ENCODE assay signal across 9 mouse cellular contexts in the genomic region with DNA sequence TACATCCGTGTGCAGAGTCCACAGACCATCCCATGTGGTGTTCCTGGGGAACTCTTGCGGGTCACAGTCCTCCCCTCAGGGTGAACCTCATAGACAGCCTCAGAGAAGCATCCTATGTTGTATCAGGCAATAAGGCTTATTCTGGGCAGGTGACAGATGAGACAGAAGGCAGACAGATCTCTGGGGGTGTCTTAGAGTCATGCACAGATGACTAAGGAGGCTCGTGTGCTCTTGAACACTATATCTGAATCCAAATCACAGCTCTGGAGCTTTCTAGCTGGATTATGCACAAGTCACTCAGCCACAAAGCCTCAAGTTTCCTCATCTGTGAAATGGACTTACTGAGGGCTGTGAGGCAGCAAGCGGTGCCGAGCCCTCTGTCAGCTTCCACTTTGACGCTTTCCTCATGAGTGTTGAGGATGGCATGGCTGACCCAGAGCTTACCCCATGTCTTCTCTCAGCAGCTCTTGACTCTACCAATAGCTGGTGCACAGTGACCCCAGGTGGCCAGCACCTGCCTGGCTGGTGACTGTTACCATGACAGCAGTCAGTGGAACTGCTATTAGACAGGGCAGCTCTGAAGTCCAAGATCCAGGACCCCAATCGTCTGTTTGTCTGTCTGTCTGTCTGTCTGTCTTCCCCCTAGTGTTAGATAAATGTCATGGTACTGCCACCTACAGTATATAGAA.
A peak's percentile ranks its signal among the peaks of the same experiment; 100 is the strongest.
DNase-seq lines count a peak whose midpoint lies in the region; ATAC-seq and TF ChIP-seq lines count a peak whose summit lies in the region.
"Had no signal": no experiment of that assay in that cellular context is flagged by ENCODE, and none has a peak within 500 bp of the region (broad histone marks: within the 10 kb centered on the region; RNA-seq: fewer than 3 reads in every experiment).

No protein-coding gene starts in this region.

- ATAC-seq in forebrain, embryonic 11.5 days (replicated peaks; ENCODE audit: low FRiP score) = no peak
- ATAC-seq in forebrain, embryonic 12.5 days (ENCODE audit: low FRiP score) = no peak
- peak; percentile 69; the same call in 1 of the 2 replicates for ATAC-seq in kidney, embryonic 15.5 days (replicated peaks; ENCODE audit: low FRiP score)
- no peak for ATAC-seq in midbrain, embryonic 14.5 days (ENCODE audit: low FRiP score, low TSS enrichment)
- ATAC-seq in megakaryocyte-erythroid progenitor cell, adult 5-6 weeks (replicated peaks; ENCODE audit: low FRiP score, low TSS enrichment, poor library complexity, severe bottlenecking) = no peak

- H3K79me2 ChIP-seq in heart, adult 2 months (replicated peaks; ENCODE audit: control insufficient read depth, insufficient read depth, low read length) = no peaks in the 10 kb centered on the region

- intact Hi-C loops in heart, adult 2 months (cut with DNase I) = loop anchor here (2.0 to 5.0 kb wide), 3 partner anchors 52 to 236 kb away; a partner anchor contains a TSS

- whole genome bisulfite sequencing in forebrain, embryonic 11.5 days = 78% methylated on average over 7 of the region's 7 CpGs
- WGBS in forebrain, embryonic 12.5 days = 82% methylated on average over 7 of the region's 7 CpGs
- 75% methylated on average over 7 of the region's 7 CpGs for WGBS in bone marrow, adult 2 months
- 61% methylated on average over 7 of the region's 7 CpGs for WGBS in heart, adult 2 months
- 71% methylated on average over 7 of the region's 7 CpGs for WGBS in kidney, embryonic 15.5 days
- 81% methylated on average over 7 of the region's 7 CpGs for WGBS in midbrain, embryonic 14.5 days

- H3K9ac ChIP-seq in forebrain, embryonic 11.5 days (ENCODE audit: low read length) = no peak overlapping the region
- H3K9ac ChIP-seq in forebrain, embryonic 12.5 days = no peak overlapping the region
- H3K9ac ChIP-seq in heart, adult 2 months (ENCODE audit: low read depth, low read length) = no peak overlapping the region
- no peak overlapping the region for H3K9ac ChIP-seq in kidney, embryonic 15.5 days
- H3K9ac ChIP-seq in midbrain, embryonic 14.5 days (replicated peaks; ENCODE audit: low read length) = no peak overlapping the region
- H3K9ac ChIP-seq: hindbrain, embryonic 15.5 days had no signal

- no peak for TF ChIP-seq POLR2A in bone marrow, adult 2 months (IDR thresholded peaks at IDR 0.05; ENCODE audit: borderline replicate concordance, control insufficient read depth, low read depth, low read length)
- TF ChIP-seq POLR2A in heart, adult 2 months (IDR thresholded peaks at IDR 0.05; ENCODE audit: insufficient read depth, low read depth, low read length) = no peak

- DNase-seq in forebrain, embryonic 11.5 days (ENCODE audit: low spot score) = peak; percentile 64
- DNase-seq in 3T3-L1 (ENCODE audit: low read depth, low spot score) = peak; percentile 72
- peak; percentile 59 to 65 for DNase-seq in heart, adult 2 months
- peak; percentile 59 for DNase-seq in midbrain, embryonic 14.5 days

- H3K4me3 ChIP-seq in forebrain, embryonic 11.5 days (ENCODE audit: low read depth, low read length) = no peak overlapping the region
- no peak overlapping the region for H3K4me3 ChIP-seq in forebrain, embryonic 12.5 days (replicated peaks)
- no peak overlapping the region for H3K4me3 ChIP-seq in bone marrow, adult 2 months (replicated peaks; ENCODE audit: control insufficient read depth, low read depth, low read length)
- H3K4me3 ChIP-seq in heart, adult 2 months = no peak overlapping the region
- H3K4me3 ChIP-seq in kidney, embryonic 15.5 days (replicated peaks) = no peak overlapping the region
- H3K4me3 ChIP-seq in midbrain, embryonic 14.5 days (replicated peaks; ENCODE audit: low read depth, low read length) = no peak overlapping the region
- H3K4me3 ChIP-seq: hindbrain, embryonic 15.5 days had no signal

- TF ChIP-seq CTCF in bone marrow, adult 2 months (IDR thresholded peaks at IDR 0.05; ENCODE audit: control insufficient read depth, insufficient read depth, low read length) = peak; percentile 60; the same call in 1 of the 2 replicates
- peak; percentile 78 for TF ChIP-seq CTCF in heart, adult 2 months (IDR thresholded peaks at IDR 0.05)

- H3K36me3 ChIP-seq in forebrain, embryonic 11.5 days (ENCODE audit: control insufficient read depth, insufficient read depth, low read length) = no peaks in the 10 kb centered on the region
- no peaks in the 10 kb centered on the region for H3K36me3 ChIP-seq in forebrain, embryonic 12.5 days (replicated peaks)
- H3K36me3 ChIP-seq in heart, adult 2 months (ENCODE audit: control insufficient read depth, insufficient read depth, low read length) = no peaks in the 10 kb centered on the region
- H3K36me3 ChIP-seq in kidney, embryonic 15.5 days = no peaks in the 10 kb centered on the region
- peaks cover 2% of the 10 kb centered on the region; the same call in 1 of the 2 replicates for H3K36me3 ChIP-seq in midbrain, embryonic 14.5 days (ENCODE audit: control insufficient read depth, insufficient read depth, low read length)

- no peaks in the 10 kb centered on the region for H3K27me3 ChIP-seq in forebrain, embryonic 11.5 days (ENCODE audit: control insufficient read depth, insufficient read depth, low read length)
- no peaks in the 10 kb centered on the region for H3K27me3 ChIP-seq in forebrain, embryonic 12.5 days
- H3K27me3 ChIP-seq in heart, adult 2 months (ENCODE audit: control insufficient read depth, insufficient read depth, low read length) = no peaks in the 10 kb centered on the region
- H3K27me3 ChIP-seq in kidney, embryonic 15.5 days = no peaks in the 10 kb centered on the region
- H3K27me3 ChIP-seq in midbrain, embryonic 14.5 days (ENCODE audit: control insufficient read depth, insufficient read depth, low read length) = no peaks in the 10 kb centered on the region
- H3K27me3 ChIP-seq: hindbrain, embryonic 15.5 days had no signal

- H3K4me2 ChIP-seq in forebrain, embryonic 11.5 days (ENCODE audit: low read depth, low read length, severe bottlenecking) = no peak overlapping the region
- no peak overlapping the region for H3K4me2 ChIP-seq in forebrain, embryonic 12.5 days
- no peak overlapping the region for H3K4me2 ChIP-seq in kidney, embryonic 15.5 days
- H3K4me2 ChIP-seq in midbrain, embryonic 14.5 days (ENCODE audit: low read length) = no peak overlapping the region
- H3K4me2 ChIP-seq: hindbrain, embryonic 15.5 days had no signal

- TF ChIP-seq EP300 in heart, adult 2 months (IDR thresholded peaks at IDR 0.05; ENCODE audit: insufficient read depth, low read depth, low read length) = 0 out of 2 replicates have a peak, but pooled peaks have one; percentile 43

- no peaks in the 10 kb centered on the region for H3K4me1 ChIP-seq in forebrain, embryonic 11.5 days (replicated peaks; ENCODE audit: control insufficient read depth, insufficient read depth, low read length)
- H3K4me1 ChIP-seq in forebrain, embryonic 12.5 days = no peaks in the 10 kb centered on the region
- H3K4me1 ChIP-seq in bone marrow, adult 2 months (ENCODE audit: control insufficient read depth, insufficient read depth, low read length) = no peaks in the 10 kb centered on the region
- peaks cover 13% of the 10 kb centered on the region for H3K4me1 ChIP-seq in heart, adult 2 months (ENCODE audit: control insufficient read depth, insufficient read depth, low read length)
- H3K4me1 ChIP-seq in kidney, embryonic 15.5 days = peaks cover 47% of the 10 kb centered on the region
- H3K4me1 ChIP-seq in midbrain, embryonic 14.5 days (ENCODE audit: control insufficient read depth, insufficient read depth, low read length) = no peaks in the 10 kb centered on the region

- no peak overlapping the region for H3K27ac ChIP-seq in forebrain, embryonic 11.5 days (ENCODE audit: low read depth, low read length)
- no peak overlapping the region for H3K27ac ChIP-seq in forebrain, embryonic 12.5 days
- H3K27ac ChIP-seq in bone marrow, adult 2 months (ENCODE audit: control insufficient read depth, insufficient read depth, low read depth, low read length, poor library complexity) = no peak overlapping the region
- no peak overlapping the region for H3K27ac ChIP-seq in heart, adult 2 months
- H3K27ac ChIP-seq in kidney, embryonic 15.5 days = no peak overlapping the region
- H3K27ac ChIP-seq in midbrain, embryonic 14.5 days (replicated peaks; ENCODE audit: low read depth, low read length) = no peak overlapping the region
- H3K27ac ChIP-seq: hindbrain, embryonic 15.5 days had no signal

- H3K9me3 ChIP-seq in forebrain, embryonic 11.5 days (ENCODE audit: control insufficient read depth, low read length) = no peaks in the 10 kb centered on the region
- no peaks in the 10 kb centered on the region for H3K9me3 ChIP-seq in forebrain, embryonic 12.5 days
- no peaks in the 10 kb centered on the region for H3K9me3 ChIP-seq in kidney, embryonic 15.5 days (replicated peaks)
- no peaks in the 10 kb centered on the region for H3K9me3 ChIP-seq in midbrain, embryonic 14.5 days (ENCODE audit: control insufficient read depth, low read length)
- H3K9me3 ChIP-seq: hindbrain, embryonic 15.5 days had no signal
